Mouse (Mus musculus): Measurements from ENCODE around the gene Slc17a1.

GRCm38 (mm10) chr13:23930904-23931303 is 63.4 kb downstream of the Slc17a1 start:
- TF ChIP-seq CTCF (IDR thresholded peaks at IDR 0.05; ENCODE audit: insufficient read depth, low read depth, low read length) (no peak), POLR2A (IDR thresholded peaks at IDR 0.05; ENCODE audit: insufficient read depth, low read depth, low read length) (no peak)

All from olfactory bulb, adult 2 months (tissue).